24 mouse cellular contexts compared by ENCODE assay signal in genomic region chr4:133800589-133800988, GRCm38 (mm10).
"Had no signal": no experiment of that assay in that cellular context is flagged by ENCODE, and none has a peak within 500 bp of the region (broad histone marks: within the 10 kb centered on the region; RNA-seq: fewer than 3 reads in every experiment).

No protein-coding gene starts in this region.

- H3K9me3 ChIP-seq: intestine, embryonic 15.5 days; kidney, embryonic 15.5 days; limb, embryonic 10.5 days; limb, embryonic 13.5 days; liver, embryonic 12.5 days; liver, embryonic 15.5 days; lung, embryonic 15.5 days; midbrain, embryonic 10.5 days; midbrain, embryonic 13.5 days had no signal

- H3K9ac ChIP-seq: intestine, embryonic 15.5 days; kidney, embryonic 15.5 days; limb, embryonic 13.5 days; liver, embryonic 12.5 days; liver, embryonic 15.5 days; lung, embryonic 15.5 days; midbrain, embryonic 13.5 days had no signal

- H3K4me1 ChIP-seq: intestine, embryonic 15.5 days; kidney, embryonic 15.5 days; limb, embryonic 10.5 days; limb, embryonic 13.5 days; liver, embryonic 15.5 days; lung, embryonic 15.5 days; midbrain, embryonic 10.5 days; midbrain, embryonic 13.5 days had no signal

- ATAC-seq: intestine, embryonic 15.5 days; liver, embryonic 12.5 days; midbrain, embryonic 13.5 days; midbrain, embryonic 16.5 days had no signal

- DNase-seq: kidney, adult 11 months; kidney, adult 8-10 months; kidney, postnatal 10 days; kidney, postnatal 4 days; liver; lung, adult 18-20 months; lung, postnatal 10 days; lung, postnatal 36 days; right cerebral cortex, adult 18-20 months; right cerebral cortex, postnatal 14 days; right cerebral cortex, postnatal 4 days; thymus, adult 18-20 months; thymus, postnatal 36 days had no signal

- H3K4me3 ChIP-seq: intestine, embryonic 15.5 days; kidney, embryonic 15.5 days; limb, embryonic 10.5 days; limb, embryonic 13.5 days; liver, embryonic 12.5 days; liver, embryonic 15.5 days; lung, embryonic 15.5 days; midbrain, embryonic 10.5 days; midbrain, embryonic 13.5 days; myocyte had no signal

- H3K36me3 ChIP-seq: intestine, embryonic 15.5 days; kidney, embryonic 15.5 days; limb, embryonic 10.5 days; limb, embryonic 13.5 days; liver, embryonic 12.5 days; liver, embryonic 15.5 days; lung, embryonic 15.5 days; midbrain, embryonic 10.5 days; midbrain, embryonic 13.5 days had no signal

- H3K27me3 ChIP-seq: intestine, embryonic 15.5 days; kidney, embryonic 15.5 days; limb, embryonic 13.5 days; liver, embryonic 12.5 days; lung, embryonic 15.5 days; midbrain, embryonic 13.5 days had no signal

- H3K27ac ChIP-seq: intestine, embryonic 15.5 days; kidney, embryonic 15.5 days; limb, embryonic 10.5 days; limb, embryonic 13.5 days; liver, embryonic 12.5 days; liver, embryonic 15.5 days; lung, embryonic 15.5 days; midbrain, embryonic 10.5 days; midbrain, embryonic 13.5 days had no signal
